Mouse (Mus musculus): Measurements from ENCODE around the gene Zbtb42.
A peak's percentile ranks its signal among the peaks of the same experiment; 100 is the strongest.

Gene Zbtb42

DNA sequence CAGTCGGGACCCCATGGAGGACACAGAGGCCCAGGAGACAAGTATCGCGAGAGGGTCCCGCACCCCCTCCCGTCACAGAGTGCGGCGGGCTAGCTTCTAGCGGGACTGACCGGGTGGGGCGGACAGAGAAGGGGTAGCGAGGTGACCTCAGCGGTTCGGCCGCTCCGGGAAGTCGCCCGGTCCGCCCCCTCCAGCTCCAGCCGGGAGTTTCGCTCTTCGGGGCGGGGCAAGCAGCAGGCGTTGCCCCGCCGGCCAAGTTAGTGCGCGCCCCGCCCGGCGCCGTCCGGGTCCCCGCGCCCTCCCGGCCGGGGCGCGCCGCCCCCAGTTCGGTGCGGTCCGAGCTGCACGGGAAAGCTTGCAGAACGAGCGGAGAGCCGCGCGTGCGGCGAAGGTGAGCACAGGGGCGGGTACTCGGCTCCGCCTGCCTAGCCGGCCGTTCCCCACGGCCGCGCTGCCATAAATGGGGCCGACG lies at the start of gene Zbtb42:
Gene Zbtb42, plus strand, starts transcription at position 274 of the 472 bp plus-strand sequence.
- no peak for DNase-seq (ENCODE audit: extremely low read depth, low read depth, low spot score)

DNA sequence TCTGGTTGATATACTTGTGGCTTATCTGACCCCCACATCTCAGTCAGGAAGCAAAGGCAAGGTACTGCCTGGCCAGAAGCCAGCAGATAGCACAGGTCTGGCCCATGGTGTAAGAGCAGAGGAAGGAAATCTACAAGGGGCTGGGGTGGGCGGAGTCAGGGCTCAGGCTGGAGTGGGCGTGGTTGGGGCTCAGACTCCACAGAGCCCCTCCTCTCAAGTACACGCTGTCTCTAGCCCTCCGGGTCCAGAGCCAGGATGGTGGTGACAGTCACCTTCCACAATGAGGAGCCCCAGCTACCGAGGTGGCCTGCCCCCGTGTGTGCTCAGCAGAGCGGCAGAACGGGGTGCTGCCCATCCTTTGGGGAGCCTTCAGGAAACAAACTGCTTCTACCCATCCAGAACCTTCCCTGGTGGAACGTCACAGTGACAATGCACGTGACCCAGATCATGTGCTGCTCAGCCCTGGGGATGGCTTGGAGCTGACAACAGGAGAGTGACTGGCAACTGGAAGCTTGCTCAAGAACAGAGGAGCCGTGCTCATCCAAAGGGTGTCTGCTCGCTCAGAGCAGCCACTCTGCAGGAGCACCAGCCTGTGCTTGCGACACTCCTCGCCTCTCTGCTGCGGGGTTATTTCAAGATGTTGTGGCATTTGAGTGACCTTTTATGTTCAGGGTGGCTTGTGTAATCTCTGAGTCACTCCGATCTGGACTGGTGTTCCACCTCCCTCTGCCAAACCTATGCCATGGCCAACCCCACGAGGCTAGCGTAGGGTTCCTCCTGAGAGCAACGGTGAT lies 49.5 kb upstream of the Zbtb42 start:
- DNase-seq (ENCODE audit: extremely low read depth, low read depth, low spot score): peak; percentile 95

- no peak for DNase-seq (ENCODE audit: extremely low read depth, low read depth, low spot score)
Measured at GRCm38 (mm10) chr12:112630029-112630428, 48.6 kb upstream of the Zbtb42 start.

DNA sequence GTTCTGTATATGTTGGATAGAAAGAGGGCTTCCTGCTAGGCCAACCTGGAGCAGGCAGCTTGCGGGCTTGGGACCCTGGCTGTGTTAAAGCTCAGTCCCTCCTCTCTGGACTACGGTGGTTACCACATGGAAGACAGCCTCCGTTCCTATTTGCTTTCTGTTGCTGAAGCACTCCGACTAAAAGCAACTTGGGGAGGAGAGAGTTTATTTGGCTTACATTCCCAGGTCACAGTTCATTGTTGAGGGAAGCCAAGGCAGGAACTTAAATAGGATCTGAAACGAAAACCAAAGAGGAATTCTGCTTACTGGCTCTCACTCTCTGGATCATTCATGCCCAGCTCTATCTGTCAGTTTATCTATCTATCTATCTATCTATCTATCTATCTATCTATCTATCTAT lies 47.8 kb upstream of the Zbtb42 start:
- no peak for DNase-seq (ENCODE audit: extremely low read depth, low read depth, low spot score)

- DNase-seq (ENCODE audit: extremely low read depth, low read depth, low spot score): no peak
Measured at GRCm38 (mm10) chr12:112631472-112631871, 47.2 kb upstream of the Zbtb42 start.

- no peak for DNase-seq (ENCODE audit: extremely low read depth, low read depth, low spot score)
Measured at GRCm38 (mm10) chr12:112632084-112632777, 46.4 kb upstream of the Zbtb42 start.

DNA sequence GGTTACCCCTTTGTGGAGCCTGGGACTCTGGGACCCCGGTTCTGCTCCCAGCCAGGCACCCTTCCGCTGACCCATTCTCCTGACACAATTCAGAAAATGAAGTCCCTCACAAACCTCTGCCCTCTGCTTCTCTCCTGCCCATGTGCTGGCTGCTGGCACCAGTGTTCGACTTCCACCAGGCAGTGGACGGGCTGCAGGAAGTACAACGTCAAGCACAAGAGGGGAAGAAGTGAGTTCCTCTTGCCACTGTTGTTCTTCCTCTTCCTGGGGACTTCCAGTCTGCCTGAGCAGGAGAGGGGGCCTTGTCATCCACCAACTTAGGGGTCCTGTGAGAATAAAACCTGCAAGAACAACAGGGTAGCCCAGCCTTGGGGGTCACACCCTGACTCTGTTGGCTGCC lies 45.7 kb upstream of the Zbtb42 start:
- DNase-seq (ENCODE audit: extremely low read depth, low read depth, low spot score): no peak

DNA sequence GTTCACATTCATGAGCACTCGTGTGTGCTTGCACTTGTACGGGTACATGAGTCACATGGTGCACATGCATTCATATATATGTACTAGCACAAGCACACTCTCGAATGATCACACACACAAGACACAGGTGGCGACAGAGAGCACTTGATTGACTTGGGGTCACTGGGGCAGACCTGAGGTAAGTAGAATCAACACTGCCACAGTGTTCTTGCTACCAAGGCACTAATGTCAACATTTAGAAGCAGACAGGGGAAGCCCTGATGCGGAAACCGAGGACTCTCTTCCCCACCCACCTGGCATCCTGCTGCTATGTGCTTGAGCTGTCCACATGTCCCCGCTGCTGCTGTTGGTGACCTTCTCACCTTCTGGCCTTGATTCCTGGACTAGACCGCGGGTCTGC lies 44.9 kb upstream of the Zbtb42 start:
- no peak for DNase-seq (ENCODE audit: extremely low read depth, low read depth, low spot score)

DNA sequence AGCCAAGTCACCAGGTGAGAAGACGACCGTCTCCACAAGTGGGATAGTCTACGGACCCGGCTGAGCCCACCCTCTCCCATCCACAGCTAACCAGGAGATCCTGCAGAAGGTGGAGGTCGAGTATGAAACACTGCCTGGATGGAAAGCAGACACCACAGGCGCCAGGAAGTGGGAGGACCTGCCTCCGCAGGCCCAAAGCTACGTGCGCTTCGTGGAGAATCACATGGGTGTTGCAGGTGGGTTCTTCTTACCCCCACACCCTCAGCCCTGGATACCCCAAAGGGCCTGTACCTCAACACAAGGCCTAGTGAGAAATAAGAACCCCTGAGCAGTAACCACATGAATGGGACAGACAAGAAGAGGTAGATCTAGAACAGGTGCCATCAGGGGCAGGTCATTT lies 39.1 kb upstream of the Zbtb42 start:
- no peak for DNase-seq (ENCODE audit: extremely low read depth, low read depth, low spot score)

- DNase-seq (ENCODE audit: extremely low read depth, low read depth, low spot score): no peak
Measured at GRCm38 (mm10) chr12:112643126-112643525, 35.5 kb upstream of the Zbtb42 start.

GRCm38 (mm10) chr12:112644180-112644854 lies 34.3 kb upstream of the Zbtb42 start, which contains the start of gene Siva1:
Gene Siva1, plus strand, starts transcription at chr12:112644679.
- DNase-seq (ENCODE audit: extremely low read depth, low read depth, low spot score): peak; percentile 68

GRCm38 (mm10) chr12:112644855-112645506 lies 33.6 kb upstream of the Zbtb42 start:
- DNase-seq (ENCODE audit: extremely low read depth, low read depth, low spot score): no peak

DNA sequence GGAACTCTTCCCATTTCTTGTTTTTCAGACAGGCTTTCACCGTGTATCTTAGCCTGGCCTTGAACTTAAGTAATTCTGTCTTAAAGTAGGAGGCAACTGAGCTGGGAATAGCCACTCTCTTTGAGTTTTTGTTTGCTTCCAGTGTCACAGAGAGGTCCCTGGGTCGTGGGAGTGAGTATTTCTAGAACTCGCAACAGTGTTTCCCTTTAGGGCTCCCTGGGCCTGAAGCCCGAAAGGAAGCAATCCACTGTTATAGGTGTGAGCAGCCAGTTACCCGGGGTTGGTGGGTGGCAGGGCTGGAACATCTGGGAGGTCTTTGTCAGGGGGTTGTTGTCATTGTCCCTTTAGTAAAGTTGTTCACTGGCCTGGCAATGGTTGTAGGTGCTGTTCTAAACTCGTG lies 32.5 kb upstream of the Zbtb42 start:
- no peak for DNase-seq (ENCODE audit: extremely low read depth, low read depth, low spot score)

DNA sequence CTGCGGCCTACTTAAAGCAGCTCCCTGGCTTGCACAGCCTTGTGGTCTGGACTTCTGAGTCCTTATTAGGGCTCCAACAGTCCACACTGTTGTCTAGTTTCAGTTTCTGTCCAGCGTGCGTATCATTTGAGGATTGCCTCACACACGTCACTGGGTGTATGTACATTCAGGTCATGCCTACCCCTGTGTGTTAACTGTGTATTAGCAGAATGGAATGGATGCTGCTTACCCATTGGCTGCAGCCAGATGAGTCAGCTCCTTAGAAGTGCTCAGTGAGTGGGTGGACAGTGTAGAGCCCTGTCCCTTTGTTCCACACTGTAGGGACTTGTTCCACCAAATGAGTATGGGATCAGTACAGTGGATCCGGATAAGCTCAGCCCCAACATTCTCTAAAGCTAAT lies 30.5 kb upstream of the Zbtb42 start:
- no peak for DNase-seq (ENCODE audit: extremely low read depth, low read depth, low spot score)

GRCm38 (mm10) chr12:112651778-112652439 lies 26.7 kb upstream of the Zbtb42 start:
- DNase-seq (ENCODE audit: extremely low read depth, low read depth, low spot score): no peak

- no peak for DNase-seq (ENCODE audit: extremely low read depth, low read depth, low spot score)
Measured at GRCm38 (mm10) chr12:112653157-112653824, 25.3 kb upstream of the Zbtb42 start.

GRCm38 (mm10) chr12:112654076-112654475 lies 24.6 kb upstream of the Zbtb42 start:
- DNase-seq (ENCODE audit: extremely low read depth, low read depth, low spot score): no peak

DNA sequence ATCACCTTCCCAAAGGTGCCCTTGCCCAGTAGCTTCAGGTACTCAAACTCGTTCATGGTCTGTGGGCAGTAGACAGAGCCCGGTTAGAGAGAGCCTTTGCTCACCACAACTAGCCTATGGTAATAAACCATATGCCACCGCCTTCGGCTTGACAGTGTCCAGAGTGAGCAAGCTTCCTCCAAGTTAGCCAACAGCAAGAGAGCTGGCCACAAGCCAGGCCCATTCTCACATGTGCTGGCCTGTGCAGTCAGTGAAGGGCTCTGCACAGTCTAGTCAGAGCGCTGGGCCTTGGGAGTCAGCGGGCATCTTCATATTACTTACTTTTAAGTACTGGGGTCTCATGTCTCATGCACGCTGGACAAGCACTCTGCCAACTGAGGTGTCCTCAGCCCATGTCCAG lies 20.0 kb upstream of the Zbtb42 start:
- DNase-seq (ENCODE audit: extremely low read depth, low read depth, low spot score): no peak

- no peak for DNase-seq (ENCODE audit: extremely low read depth, low read depth, low spot score)
Measured at GRCm38 (mm10) chr12:112659109-112659508, 19.5 kb upstream of the Zbtb42 start.

All from fat pad, adult 2 months (tissue).